Comparison of ENCODE assay signal across 24 mouse cellular contexts in the genomic region with DNA sequence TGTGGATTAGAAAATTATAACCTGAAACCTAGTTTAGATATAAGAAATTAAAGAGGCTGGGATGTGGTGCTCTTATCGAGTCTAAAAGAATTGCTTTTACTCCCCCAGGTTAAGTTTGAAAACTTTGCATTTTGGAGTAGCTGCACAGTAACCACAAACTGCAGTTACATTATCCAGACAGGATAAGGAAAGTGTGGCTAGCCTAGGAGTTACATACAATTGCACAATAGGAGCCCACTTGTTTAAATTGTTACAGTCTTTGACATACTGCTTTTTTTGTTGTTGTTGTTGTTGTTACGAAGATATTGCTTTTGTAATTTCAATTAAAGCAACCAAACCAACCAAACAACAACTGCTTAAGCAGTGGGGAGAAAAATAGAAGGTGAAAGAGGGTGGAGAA.
"Had no signal": no experiment of that assay in that cellular context is flagged by ENCODE, and none has a peak within 500 bp of the region (broad histone marks: within the 10 kb centered on the region; RNA-seq: fewer than 3 reads in every experiment).

No protein-coding gene starts in this region.

- H3K36me3 ChIP-seq: heart, embryonic 13.5 days; heart, embryonic 15.5 days; hindbrain, embryonic 13.5 days; hindbrain, embryonic 15.5 days; kidney, embryonic 15.5 days; limb, embryonic 10.5 days; limb, embryonic 12.5 days; liver, embryonic 13.5 days had no signal

- H3K9ac ChIP-seq: heart, embryonic 13.5 days; heart, embryonic 15.5 days; hindbrain, embryonic 13.5 days; hindbrain, embryonic 15.5 days; kidney, embryonic 15.5 days; limb, embryonic 12.5 days; liver, embryonic 13.5 days had no signal

- H3K4me2 ChIP-seq: heart, embryonic 11.5 days; heart, embryonic 13.5 days; heart, embryonic 15.5 days; hindbrain, embryonic 13.5 days; hindbrain, embryonic 15.5 days; kidney, embryonic 15.5 days; limb, embryonic 12.5 days; liver, embryonic 11.5 days; liver, embryonic 13.5 days had no signal

- DNase-seq: gastrocnemius, adult 2 months; gastrocnemius, postnatal 10 days; gastrocnemius, postnatal 25 days; heart, adult 11 months; heart, postnatal 14 days; heart, postnatal 36 days; kidney, adult 11 months; kidney, postnatal 10 days; kidney, postnatal 4 days; liver; liver, embryonic 13.5 days had no signal

- H3K4me3 ChIP-seq: gastrocnemius, adult 2 months; heart, embryonic 13.5 days; heart, embryonic 15.5 days; hindbrain, embryonic 13.5 days; hindbrain, embryonic 15.5 days; kidney, embryonic 15.5 days; layer of hippocampus, adult 2 months; left cerebral cortex, adult 2 months; limb, embryonic 10.5 days; limb, embryonic 12.5 days; liver, embryonic 13.5 days had no signal

- H3K9me3 ChIP-seq: heart, embryonic 13.5 days; heart, embryonic 15.5 days; hindbrain, embryonic 13.5 days; hindbrain, embryonic 15.5 days; kidney, embryonic 15.5 days; limb, embryonic 10.5 days; limb, embryonic 12.5 days; liver, embryonic 13.5 days had no signal

- H3K27me3 ChIP-seq: heart, embryonic 13.5 days; heart, embryonic 15.5 days; hindbrain, embryonic 13.5 days; hindbrain, embryonic 15.5 days; kidney, embryonic 15.5 days; limb, embryonic 12.5 days; liver, embryonic 13.5 days had no signal

- H3K27ac ChIP-seq: gastrocnemius, adult 2 months; heart, embryonic 13.5 days; heart, embryonic 15.5 days; hindbrain, embryonic 13.5 days; hindbrain, embryonic 15.5 days; hindbrain, postnatal 0 days; kidney, embryonic 15.5 days; layer of hippocampus, adult 2 months; left cerebral cortex, adult 2 months; limb, embryonic 10.5 days; limb, embryonic 12.5 days; liver, embryonic 13.5 days had no signal

- H3K4me1 ChIP-seq: heart, embryonic 13.5 days; heart, embryonic 15.5 days; hindbrain, embryonic 13.5 days; hindbrain, embryonic 15.5 days; kidney, embryonic 15.5 days; limb, embryonic 10.5 days; limb, embryonic 12.5 days had no signal

- ATAC-seq: hindbrain, postnatal 0 days; intestine, embryonic 16.5 days had no signal
